Mouse (Mus musculus) heart, embryonic 15.5 days (tissue): ENCODE data around the gene Cyp1a1. TPM values are rescaled to one million over a fixed set of nuclear protein-coding genes. Genes with fewer than 3 reads are reported as not detected.
A peak's percentile ranks its signal among the peaks of the same experiment; 100 is the strongest.

Experiments used
- ATAC-seq: fragments of 200-750 bp; cut with Nextera tagmentation; replicated peaks from 2 replicates; pipeline ENCODE4 v1.8.0; 2017; ENCODE audit warnings: low read depth, moderate TSS enrichment; ENCODE audit not compliant: insufficient number of reproducible peaks, insufficient read depth, low FRiP score
- H3K27ac ChIP-seq: fragments of 300-500 bp; sonication (generic); 2 replicates; pipeline ENCODE4 v1.5.1; 2015; ENCODE audit warnings: mild to moderate bottlenecking, inconsistent platforms
- H3K27me3 ChIP-seq: fragments of 300-500 bp; sonication (generic); 2 replicates; pipeline ENCODE4 v1.6.1; 2015; ENCODE audit warnings: inconsistent platforms
- H3K36me3 ChIP-seq: fragments of 300-500 bp; sonication (generic); 2 replicates; pipeline ENCODE4 v1.6.1; 2015; ENCODE audit warnings: mild to moderate bottlenecking, inconsistent platforms
- H3K4me1 ChIP-seq: fragments of 300-500 bp; sonication (generic); replicated peaks from 2 replicates; pipeline ENCODE4 v1.6.1; 2015; ENCODE audit warnings: inconsistent platforms
- H3K4me2 ChIP-seq: fragments of 300-500 bp; sonication (generic); 2 replicates; pipeline ENCODE4 v1.6.1; 2015; ENCODE audit warnings: inconsistent platforms, mild to moderate bottlenecking, moderate library complexity
- H3K4me3 ChIP-seq: fragments of 300-500 bp; sonication (generic); 2 replicates; pipeline ENCODE4 v1.5.1; 2015; ENCODE audit warnings: mild to moderate bottlenecking, inconsistent platforms
- H3K9ac ChIP-seq: fragments of 300-500 bp; sonication (generic); 2 replicates; pipeline ENCODE4 v1.6.1; 2015; ENCODE audit warnings: mild to moderate bottlenecking, inconsistent platforms
- H3K9me3 ChIP-seq: fragments of 300-500 bp; sonication (generic); replicated peaks from 2 replicates; pipeline ENCODE4 v1.6.1; 2016; ENCODE audit warnings: inconsistent platforms
- WGBS: fragments of 180-500 bp; shearing (Covaris S2); methylation state at CpG from one replicate; pipeline ENCODE4 v1.1.7; 2015; ENCODE audit warnings: mixed read lengths; 5-methylcytosine and 5-hydroxymethylcytosine counted together
- polyA plus RNA-seq: library from polyadenylated mRNA; unstranded; fragments of >200 nt; fragmentation: Nextera tagmentation; extraction: Ambion mirVana; gene quantifications from 2 replicates; pipeline ENCODE4 v1.2.1, GENCODE M21; 2015

Gene Cyp1a1
- polyA plus RNA-seq, 1 experiment from 2014 or later = not detected

DNA sequence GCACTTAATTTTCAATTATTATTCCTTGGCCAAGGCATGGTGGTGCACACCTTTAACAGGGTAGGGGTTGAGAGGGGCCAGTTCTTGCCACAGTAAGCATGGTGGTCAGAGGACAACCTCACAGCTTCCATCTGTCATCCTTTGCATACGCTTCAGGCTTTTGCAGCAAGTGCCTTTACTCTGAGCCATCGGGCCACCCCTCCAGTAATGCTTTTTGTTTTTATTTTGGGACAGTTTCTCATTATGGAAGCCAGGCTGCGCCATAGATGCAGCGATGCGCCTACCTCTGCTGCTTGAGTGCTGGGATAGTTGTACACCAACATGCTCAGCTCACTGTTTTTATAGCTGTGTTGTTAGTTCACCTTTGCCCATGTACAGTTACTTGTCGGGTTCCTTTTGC, 45.9 kb downstream of the Cyp1a1 start:
- no peaks in the 10 kb centered on the region for H3K27me3 ChIP-seq
- no peak overlapping the region for H3K9ac ChIP-seq
- H3K27ac ChIP-seq = no peak overlapping the region
- H3K36me3 ChIP-seq = peaks cover 13% of the 10 kb centered on the region; the same call in 1 of the 2 replicates
- H3K4me2 ChIP-seq = no peak overlapping the region
- no peaks in the 10 kb centered on the region for H3K9me3 ChIP-seq
- 94% methylated on average over 6 of the region's 6 CpGs for WGBS
- no peak overlapping the region for H3K4me3 ChIP-seq
- ATAC-seq = no peak
- H3K4me1 ChIP-seq = peaks cover 8% of the 10 kb centered on the region; the same call in 1 of the 2 replicates

DNA sequence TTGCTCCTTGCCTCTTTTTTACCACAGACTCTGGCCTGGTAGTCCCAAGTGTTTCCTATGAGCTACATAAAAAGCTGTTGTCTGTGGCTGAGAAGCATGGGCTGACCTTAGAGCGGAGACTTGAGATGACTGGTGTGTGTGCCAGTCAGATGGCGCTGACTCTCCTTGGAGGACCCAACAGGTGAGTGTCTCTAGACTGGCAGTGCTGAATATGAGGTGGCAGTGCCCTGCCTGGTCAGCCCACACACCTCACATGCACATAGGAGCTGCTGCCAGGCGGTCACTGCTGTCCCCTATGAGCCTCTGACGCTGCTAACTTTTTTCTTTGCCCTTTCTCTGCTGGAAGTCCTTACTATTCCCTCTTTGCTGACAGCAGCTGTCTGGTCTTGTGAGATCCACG, 52.1 kb downstream of the Cyp1a1 start:
- Histone ChIP-seq H3K9me3 (no peaks in the 10 kb centered on the region), H3K9ac (no peak overlapping the region), H3K4me3 (no peak overlapping the region), H3K27me3 (no peaks in the 10 kb centered on the region), H3K27ac (no peak overlapping the region), H3K4me1 (peaks cover 8% of the 10 kb centered on the region; the same call in 1 of the 2 replicates), H3K36me3 (peaks cover 9% of the 10 kb centered on the region; the same call in 1 of the 2 replicates), H3K4me2 (no peak overlapping the region)
- WGBS = 89% methylated on average over 5 of the region's 5 CpGs
- no peak for ATAC-seq

GRCm38 (mm10) chr9:57744462-57745091, 56.8 kb downstream of the Cyp1a1 start:
- no peak overlapping the region for H3K4me2 ChIP-seq
- WGBS = 61% methylated on average over 3 of the region's 3 CpGs
- H3K4me3 ChIP-seq = no peak overlapping the region
- H3K9ac ChIP-seq = no peak overlapping the region
- H3K27ac ChIP-seq = no peak overlapping the region
- no peaks in the 10 kb centered on the region for H3K9me3 ChIP-seq
- no peaks in the 10 kb centered on the region for H3K27me3 ChIP-seq
- peaks cover 8% of the 10 kb centered on the region; the same call in 1 of the 2 replicates for H3K4me1 ChIP-seq
- no peak for ATAC-seq
- H3K36me3 ChIP-seq = peaks cover 50% of the 10 kb centered on the region

- H3K4me3 ChIP-seq = no peak overlapping the region
- H3K4me2 ChIP-seq = no peak overlapping the region
- H3K27ac ChIP-seq = 0 out of 2 replicates have a peak overlapping the region, but pooled peaks have one; percentile 5
- H3K4me1 ChIP-seq = peaks cover 8% of the 10 kb centered on the region; the same call in 1 of the 2 replicates
- no peak overlapping the region for H3K9ac ChIP-seq
- no peaks in the 10 kb centered on the region for H3K9me3 ChIP-seq
- H3K36me3 ChIP-seq = peaks cover 70% of the 10 kb centered on the region
- H3K27me3 ChIP-seq = no peaks in the 10 kb centered on the region
- no peak for ATAC-seq
- 56% methylated on average over 1 of the region's 1 CpGs for WGBS
Observed at GRCm38 (mm10) chr9:57747067-57747466, 59.3 kb downstream of the Cyp1a1 start.

- Histone ChIP-seq H3K4me3 (no peak overlapping the region), H3K36me3 (peaks cover 81% of the 10 kb centered on the region), H3K4me1 (peaks cover 8% of the 10 kb centered on the region; the same call in 1 of the 2 replicates), H3K27me3 (no peaks in the 10 kb centered on the region), H3K9me3 (no peaks in the 10 kb centered on the region), H3K4me2 (no peak overlapping the region), H3K27ac (0 out of 2 replicates have a peak overlapping the region, but pooled peaks have one; percentile 5), H3K9ac (no peak overlapping the region)
- no peak for ATAC-seq
- 80% methylated on average over 6 of the region's 6 CpGs for WGBS
Observed at GRCm38 (mm10) chr9:57748137-57748536, 60.4 kb downstream of the Cyp1a1 start.

GRCm38 (mm10) chr9:57748831-57749230, 61.1 kb downstream of the Cyp1a1 start:
- no peak for ATAC-seq
- H3K36me3 ChIP-seq = peaks cover 88% of the 10 kb centered on the region
- no peak overlapping the region for H3K4me2 ChIP-seq
- H3K4me1 ChIP-seq = peaks cover 8% of the 10 kb centered on the region; the same call in 1 of the 2 replicates
- no peaks in the 10 kb centered on the region for H3K9me3 ChIP-seq
- H3K27me3 ChIP-seq = no peaks in the 10 kb centered on the region
- no peak overlapping the region for H3K4me3 ChIP-seq
- H3K9ac ChIP-seq = no peak overlapping the region
- WGBS = 13% methylated on average over 1 of the region's 1 CpGs
- no peak overlapping the region for H3K27ac ChIP-seq

DNA sequence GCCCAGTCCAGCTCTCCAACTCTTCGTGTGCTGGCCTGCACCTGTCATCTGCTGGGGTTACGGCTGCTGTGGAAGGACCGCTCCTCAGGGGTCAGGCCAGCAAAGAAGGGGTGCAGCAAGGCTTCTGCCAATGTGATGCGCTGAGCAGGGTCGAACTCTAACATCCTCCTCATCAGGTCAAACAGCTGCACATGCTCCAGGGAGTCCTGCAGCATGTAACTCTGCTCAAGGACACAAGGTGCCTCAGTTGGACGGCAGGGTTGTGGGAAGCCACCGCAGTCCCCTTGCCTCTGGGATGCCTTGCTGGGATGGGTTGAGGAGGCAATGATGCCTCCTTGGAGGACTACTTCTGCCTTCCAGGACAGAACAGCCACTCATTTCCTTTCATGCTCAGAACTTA, 63.2 kb downstream of the Cyp1a1 start:
- no peak overlapping the region for H3K4me2 ChIP-seq
- 88% methylated on average over 7 of the region's 7 CpGs for WGBS
- no peak overlapping the region for H3K4me3 ChIP-seq
- no peak overlapping the region for H3K9ac ChIP-seq
- no peaks in the 10 kb centered on the region for H3K27me3 ChIP-seq
- peaks cover 97% of the 10 kb centered on the region for H3K36me3 ChIP-seq
- H3K4me1 ChIP-seq = peaks cover 8% of the 10 kb centered on the region; the same call in 1 of the 2 replicates
- no peaks in the 10 kb centered on the region for H3K9me3 ChIP-seq
- ATAC-seq = no peak
- H3K27ac ChIP-seq = no peak overlapping the region

Other genes with a start within 250 kb of the Cyp1a1 start
- gene Ppcdc, start 247.8 kb upstream of the Cyp1a1 start, polyA plus RNA-seq = 17.0 and 20.0 TPM in 2 replicates
- 7.6 and 9.7 TPM in 2 replicates for gene Scamp5, start 219.9 kb upstream of the Cyp1a1 start, polyA plus RNA-seq
- 11.5 and 12.9 TPM in 2 replicates for gene Rpp25, start 183.9 kb upstream of the Cyp1a1 start, polyA plus RNA-seq
- gene Cox5a, start 166.7 kb upstream of the Cyp1a1 start, polyA plus RNA-seq = 1,248 and 1,820 TPM in 2 replicates
- gene Fam219b, start 150.4 kb upstream of the Cyp1a1 start, polyA plus RNA-seq = 10.6 and 15.1 TPM in 2 replicates
- 75.2 and 80.6 TPM in 2 replicates for gene Mpi, start 135.2 kb upstream of the Cyp1a1 start, polyA plus RNA-seq
- gene Scamp2, start 127.0 kb upstream of the Cyp1a1 start, polyA plus RNA-seq = 47.3 and 56.0 TPM in 2 replicates
- 14.3 and 21.3 TPM in 2 replicates for gene Ulk3, start 98.5 kb upstream of the Cyp1a1 start, polyA plus RNA-seq
- not detected in 2 replicates for gene Cplx3, start 81.6 kb upstream of the Cyp1a1 start, polyA plus RNA-seq
- not detected in 2 replicates for gene Lman1l, start 67.2 kb upstream of the Cyp1a1 start, polyA plus RNA-seq
- gene Csk, start 34.3 kb upstream of the Cyp1a1 start, polyA plus RNA-seq = 14.6 and 20.6 TPM in 2 replicates
- gene Cyp1a2, start 4.2 kb upstream of the Cyp1a1 start, polyA plus RNA-seq = not detected in 2 replicates
- 13.5 and 21.4 TPM in 2 replicates for gene Edc3, start 20.6 kb downstream of the Cyp1a1 start, polyA plus RNA-seq
- 48.5 and 65.2 TPM in 2 replicates for gene Clk3, start 77.9 kb downstream of the Cyp1a1 start, polyA plus RNA-seq
- 5.9 and 8.5 TPM in 2 replicates for gene Arid3b, start 148.9 kb downstream of the Cyp1a1 start, polyA plus RNA-seq
- 100 and 102 TPM in 2 replicates for gene Ubl7, start 223.1 kb downstream of the Cyp1a1 start, polyA plus RNA-seq